Mouse (Mus musculus) heart, adult 18-20 months (tissue): ENCODE measurements around the gene Btbd18. TPM values are rescaled to one million over a fixed set of nuclear protein-coding genes. Genes with fewer than 3 reads are reported as not detected.

Experiments used
- DNase-seq, 2 experiments: peaks; one replicate each; pipeline ENCODE4 v3.0.0; 2021 to 2022; ENCODE audit warnings: mixed read lengths in 1 of 2
- total RNA-seq, 2 experiments: library from RNA; stranded (reverse); gene quantifications; 2 replicates each; pipeline ENCODE4 v1.2.3; 2021

Gene Btbd18
- total RNA-seq, 2 experiments from 2014 or later = not detected

DNA sequence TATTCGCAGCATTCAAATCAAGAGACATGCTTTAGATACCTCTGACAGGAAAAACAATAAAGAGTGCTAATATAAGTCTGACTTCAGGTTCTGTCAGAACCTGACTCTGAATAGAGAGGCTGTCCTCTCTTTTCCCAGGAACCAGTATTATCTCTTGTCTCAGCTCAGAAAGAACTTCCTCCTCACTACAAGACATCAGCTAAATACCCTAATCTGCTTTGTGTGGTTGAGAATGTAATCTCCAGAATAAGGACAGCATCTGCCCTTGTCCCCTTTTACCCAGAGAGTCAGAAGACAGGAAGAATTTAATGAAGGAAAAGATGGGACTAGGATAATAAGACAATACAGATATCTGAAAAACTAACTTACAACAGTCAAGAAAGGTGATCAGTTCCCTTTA lies 44.6 kb downstream of the Btbd18 start:
- DNase-seq = no peak

DNA sequence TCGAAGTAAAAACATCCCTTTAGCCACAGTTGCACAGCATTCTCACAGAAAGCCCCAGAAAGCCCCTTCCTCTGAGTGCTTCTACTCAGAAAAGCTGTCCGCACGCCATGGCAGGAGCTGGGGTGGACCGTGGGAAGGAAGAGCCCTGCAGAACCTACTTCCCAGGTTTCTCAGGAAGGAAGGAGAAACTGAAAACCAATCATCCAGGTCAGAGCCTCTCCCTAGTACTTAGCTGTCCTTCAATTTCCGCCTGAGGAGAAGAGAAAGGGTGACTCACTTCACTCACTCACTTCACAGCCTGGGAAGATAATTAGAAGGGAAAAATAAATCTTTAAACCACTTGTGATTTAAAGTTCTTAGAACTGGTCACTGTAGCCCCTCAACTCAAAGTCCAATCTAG lies 45.5 kb downstream of the Btbd18 start:
- no peak for DNase-seq

DNA sequence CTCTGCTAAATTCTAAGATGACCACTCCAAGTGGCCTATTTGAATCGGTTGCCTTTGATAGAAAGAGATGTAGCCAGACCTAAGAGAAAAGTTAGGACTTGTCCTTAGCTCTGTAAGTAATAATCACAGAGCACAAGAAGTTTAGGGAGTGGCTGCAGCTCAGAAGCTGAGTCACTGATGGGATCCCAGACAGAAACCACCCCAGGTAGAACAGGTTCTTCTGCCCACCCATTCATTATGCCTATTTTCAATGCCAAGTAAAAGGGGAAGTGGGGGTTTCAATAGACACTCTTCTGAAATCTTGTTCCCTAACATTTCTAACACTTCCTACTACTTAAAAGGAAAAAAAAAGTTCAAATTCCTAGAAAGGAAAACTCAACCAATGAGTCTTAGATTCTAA lies 46.4 kb downstream of the Btbd18 start:
- DNase-seq = no peak

DNA sequence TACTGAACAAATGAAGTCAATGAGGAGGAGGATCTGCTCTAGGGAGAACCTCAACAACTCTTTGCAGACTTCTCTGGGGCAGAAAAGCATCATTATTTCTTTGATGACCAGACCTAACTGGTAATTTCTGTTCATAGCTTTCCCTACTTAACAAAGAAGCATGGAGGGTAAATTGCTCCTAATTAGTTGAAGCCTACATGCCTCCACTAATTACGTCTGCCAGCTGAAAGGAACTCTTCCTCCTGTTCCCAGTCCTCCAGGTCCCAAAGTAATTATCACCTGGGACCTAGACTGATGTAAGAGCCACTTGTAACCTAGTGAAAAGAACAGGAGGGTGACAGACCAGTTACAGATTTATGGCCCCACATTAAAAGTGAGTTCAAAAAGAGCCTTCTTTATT lies 48.6 kb downstream of the Btbd18 start:
- DNase-seq = no peak

DNA sequence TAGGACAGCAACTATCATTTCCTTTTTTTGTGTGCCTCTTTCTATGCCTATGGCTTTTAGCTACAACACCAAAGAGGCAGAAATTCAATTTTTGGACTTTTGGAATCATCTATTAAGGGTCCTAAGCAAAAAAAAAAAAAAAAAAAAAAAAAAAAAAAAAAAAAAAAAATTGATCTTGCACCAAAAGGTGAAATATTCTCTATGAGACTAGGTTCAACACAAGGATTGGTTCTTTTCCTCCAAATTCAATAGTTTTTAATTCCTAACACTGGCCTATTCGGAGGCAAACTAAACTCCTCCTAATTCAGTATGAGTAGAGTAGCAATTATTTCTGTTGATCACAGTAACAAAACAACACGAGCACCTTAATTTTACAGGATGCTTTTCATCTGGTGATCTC lies 53.0 kb downstream of the Btbd18 start:
- DNase-seq = no peak

- DNase-seq = no peak
Measured at GRCm38 (mm10) chr2:84714422-84714810, 55.5 kb downstream of the Btbd18 start.

DNA sequence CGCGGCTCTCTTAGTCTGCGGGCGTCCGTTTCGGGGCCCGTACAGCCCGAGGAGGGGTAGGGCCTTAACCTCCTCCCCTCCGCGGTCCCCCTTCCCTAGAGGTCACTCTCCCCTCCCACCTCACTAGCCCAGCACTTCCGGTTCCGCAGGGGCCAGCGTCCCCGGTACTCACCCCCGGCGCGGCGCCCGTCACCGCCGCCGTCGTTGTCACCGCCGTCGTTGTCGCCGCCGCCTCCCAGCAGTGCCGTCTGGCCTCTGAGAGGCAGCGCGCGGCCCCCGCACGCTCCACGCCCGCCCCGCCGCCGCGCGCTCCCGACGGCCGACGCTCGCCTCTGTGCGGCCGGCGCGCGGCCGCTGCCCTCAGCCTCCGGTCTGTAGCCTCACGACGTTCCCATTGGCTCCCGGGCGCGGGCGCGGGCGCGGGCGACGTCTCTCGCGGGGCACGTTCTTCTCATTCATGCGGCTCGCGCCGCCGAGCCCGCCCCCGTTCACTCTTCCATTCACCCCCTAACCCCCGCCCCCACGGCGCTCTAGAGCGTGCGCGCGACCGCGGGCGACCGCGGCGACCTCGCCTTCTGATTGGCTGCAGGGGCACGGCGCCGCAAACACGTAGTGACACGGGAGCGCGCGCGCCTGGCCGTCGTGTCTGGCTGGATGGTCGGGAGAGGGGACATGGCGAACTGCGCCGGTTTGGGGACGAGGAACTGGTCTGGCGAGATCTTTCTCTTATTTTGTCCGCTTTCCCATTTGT lies 56.1 kb downstream of the Btbd18 start, which contains the start of gene Zdhhc5:
Gene Zdhhc5 (minus strand): TSS at position 370 of the 751 bp plus-strand sequence.
- peak; percentile 99 for DNase-seq

DNA sequence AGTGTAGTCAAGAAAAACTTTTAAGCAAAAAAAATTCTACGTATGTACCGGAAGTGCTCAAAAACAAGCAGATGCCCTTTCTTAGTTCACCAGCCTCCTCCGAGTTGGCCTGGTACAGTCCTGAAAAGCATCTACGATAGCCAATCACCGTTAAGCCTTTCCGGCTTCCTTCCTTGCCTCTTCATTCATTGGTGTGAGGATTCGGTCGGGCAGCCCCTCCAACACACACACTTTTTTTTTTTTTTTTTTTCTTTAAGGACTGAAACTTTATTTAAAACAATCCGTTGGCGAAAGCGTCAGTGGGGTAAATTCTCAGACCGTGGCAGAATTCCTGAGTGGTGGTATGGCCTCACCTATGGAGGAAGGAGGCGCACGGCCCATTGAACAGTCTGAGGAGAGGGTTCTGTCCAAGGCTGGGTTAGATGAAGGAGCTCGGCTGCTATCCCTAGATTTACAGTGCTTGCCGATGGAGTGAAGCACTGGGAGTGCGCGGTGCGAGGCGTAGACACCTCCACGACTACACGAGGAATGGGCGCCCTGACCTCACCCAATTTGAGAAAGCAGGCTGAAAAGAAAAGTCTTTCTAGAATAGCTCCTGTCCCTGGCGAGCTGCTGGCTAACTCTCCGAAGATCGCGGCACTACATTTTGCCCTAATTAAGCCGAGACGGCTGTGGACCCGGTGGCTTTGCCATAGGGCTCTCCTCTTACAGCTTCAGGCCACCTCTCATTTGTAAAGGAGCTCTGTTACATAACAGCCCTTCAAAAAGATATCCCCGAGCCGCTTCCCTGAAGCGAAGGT lies 56.9 kb downstream of the Btbd18 start:
- peak; percentile 84 to 96 for DNase-seq

DNA sequence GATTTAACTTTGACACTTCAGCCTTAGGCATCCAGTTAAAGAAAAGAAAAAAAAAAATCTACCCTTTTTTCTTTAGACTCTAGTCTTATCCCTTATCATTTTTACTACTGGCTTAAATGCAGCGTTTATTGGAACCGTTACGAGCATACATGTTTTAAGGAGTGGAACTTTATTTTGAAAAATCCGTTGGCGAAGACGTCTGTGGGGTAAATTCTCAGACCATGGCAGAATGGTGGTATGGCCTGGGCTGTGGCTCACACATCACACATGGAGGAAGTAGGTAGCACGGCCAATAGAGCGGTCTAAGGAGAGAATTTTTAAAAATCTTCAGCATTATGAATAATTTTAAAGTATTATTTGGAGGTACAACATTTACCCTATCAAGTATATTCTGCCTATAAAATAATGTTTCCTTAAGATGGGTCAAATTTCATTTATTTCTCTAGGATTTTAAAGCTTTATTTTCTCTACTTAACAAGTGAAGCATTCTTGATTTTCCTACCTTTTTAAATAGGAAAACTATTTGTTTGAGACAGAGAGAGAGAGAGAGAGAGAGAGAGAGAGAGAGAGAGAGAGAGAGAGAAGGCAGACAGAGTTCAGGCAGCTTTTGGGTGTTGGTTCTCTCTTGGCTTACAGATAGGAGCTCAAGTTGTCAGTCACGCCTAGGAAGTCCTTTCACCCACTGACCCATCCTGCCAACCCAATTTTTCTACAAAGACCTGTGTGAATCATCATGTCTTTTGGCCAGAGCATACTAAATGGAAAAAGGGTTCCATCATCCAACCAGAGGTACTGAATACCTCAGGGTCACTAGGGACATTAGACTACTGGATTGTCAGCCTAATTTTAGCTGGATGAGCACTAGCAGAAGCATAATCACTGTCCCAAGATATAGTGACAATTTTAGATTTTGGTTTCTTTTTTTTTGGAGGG lies 57.8 kb downstream of the Btbd18 start:
- peak in 1 of 2 experiments; percentile 35 for DNase-seq

DNA sequence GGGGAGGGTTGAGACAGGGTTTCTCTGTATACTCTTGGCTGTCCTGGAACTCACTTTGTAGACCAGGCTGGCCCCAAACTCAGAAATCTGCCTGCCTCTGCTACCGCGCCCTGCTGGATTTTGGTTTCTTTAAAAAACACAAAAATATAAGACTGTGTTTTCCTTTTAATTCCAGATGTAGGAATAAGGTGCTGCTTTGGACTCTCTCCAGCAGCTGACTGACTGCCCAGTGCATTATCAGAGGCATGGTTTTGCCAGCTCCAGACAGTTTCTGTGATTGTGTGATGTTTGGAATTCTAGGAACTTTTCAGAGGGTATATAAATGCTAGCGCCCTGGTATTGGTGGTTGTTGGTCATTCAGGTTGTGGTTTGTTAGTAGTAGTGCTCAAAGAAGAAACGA lies 58.5 kb downstream of the Btbd18 start:
- DNase-seq = no peak

Other genes starting within 250 kb of the Btbd18 start
- 10 to 100 TPM; 25.3 to 27.4 TPM for gene Calcrl, start 233.7 kb upstream of the Btbd18 start, total RNA-seq
- 10 to 100 TPM; 48.7 to 70.1 TPM for gene Tfpi, start 182.3 kb upstream of the Btbd18 start, total RNA-seq
- 10 to 100 TPM; 53.6 to 63.9 TPM for gene Ctnnd1, start 8.3 kb upstream of the Btbd18 start, total RNA-seq
- gene Selenoh, start 11.7 kb downstream of the Btbd18 start, total RNA-seq = 10 to 100 TPM; 22.7 to 29.2 TPM
- gene Gm28635, start 19.0 kb downstream of the Btbd18 start, total RNA-seq = 10 to 100 TPM in 1 of 2 experiments, 1 to 10 TPM in 1; 5.4 to 10.0 TPM
- gene Med19, start 19.3 kb downstream of the Btbd18 start, total RNA-seq = 10 to 100 TPM; 14.7 to 15.2 TPM
- 100 to 1,000 TPM; 114 to 150 TPM for gene Tmx2, start 20.1 kb downstream of the Btbd18 start, total RNA-seq
- gene Zdhhc5, start 56.1 kb downstream of the Btbd18 start, total RNA-seq = 10 to 100 TPM; 63.2 to 64.3 TPM
- gene Clp1, start 68.3 kb downstream of the Btbd18 start, total RNA-seq = 1 to 10 TPM; 4.3 to 4.4 TPM
- gene Ypel4, start 75.0 kb downstream of the Btbd18 start, total RNA-seq = under 1 TPM; 0.20 to 0.23 TPM
- gene Gm19426, start 84.6 kb downstream of the Btbd18 start, total RNA-seq = 1 to 10 TPM in 1 of 2 experiments, under 1 TPM in 1; 0.98 to 1.7 TPM
- 10 to 100 TPM; 64.0 to 71.6 TPM for gene Serping1, start 116.4 kb downstream of the Btbd18 start, total RNA-seq
- 10 to 100 TPM; 30.0 to 33.2 TPM for gene Ube2l6, start 139.7 kb downstream of the Btbd18 start, total RNA-seq
- gene Smtnl1, start 163.6 kb downstream of the Btbd18 start, total RNA-seq = not detected
- 100 to 1,000 TPM; 109 to 146 TPM for gene Timm10, start 167.9 kb downstream of the Btbd18 start, total RNA-seq
- gene Slc43a1, start 179.8 kb downstream of the Btbd18 start, total RNA-seq = 1 to 10 TPM; 2.6 to 3.3 TPM
- gene Rtn4rl2, start 227.6 kb downstream of the Btbd18 start, total RNA-seq = 1 to 10 TPM; 3.0 to 3.5 TPM